Mouse (Mus musculus) C2C12 (cell line): ENCODE data around the gene Lmod1.

Source experiments
- CEBPB ChIP-seq: IDR thresholded peaks from one replicate; pipeline ENCODE4 v1.6.1; 2011; ENCODE audit warnings: low read depth, mild to moderate bottlenecking, control low read depth, moderate library complexity
- CTCF ChIP-seq: IDR thresholded peaks from one replicate; pipeline ENCODE4 v1.5.1; 2011; ENCODE audit not compliant: control insufficient read depth, insufficient read depth, insufficient read length
- FOSL1 ChIP-seq: IDR thresholded peaks from one replicate; pipeline ENCODE4 v1.8.0; 2011; ENCODE audit warnings: mild to moderate bottlenecking, low read length; ENCODE audit not compliant: poor library complexity, insufficient read depth, severe bottlenecking
- MAX ChIP-seq: IDR thresholded peaks from one replicate; pipeline ENCODE4 v1.6.1; 2011; ENCODE audit warnings: mild to moderate bottlenecking, control low read depth
- MYOD1 ChIP-seq: IDR thresholded peaks from one replicate; pipeline ENCODE4 v1.6.1; 2011; ENCODE audit warnings: low read depth; ENCODE audit not compliant: control insufficient read depth, insufficient read length
- MYOG ChIP-seq: IDR thresholded peaks from one replicate; pipeline ENCODE4 v1.6.1; 2011; ENCODE audit not compliant: control insufficient read depth, insufficient read length; ENCODE audit errors: extremely low read depth
- USF1 ChIP-seq: IDR thresholded peaks from one replicate; pipeline ENCODE4 v1.6.1; 2011; ENCODE audit warnings: low read depth, mild to moderate bottlenecking, control low read depth, moderate library complexity

DNA sequence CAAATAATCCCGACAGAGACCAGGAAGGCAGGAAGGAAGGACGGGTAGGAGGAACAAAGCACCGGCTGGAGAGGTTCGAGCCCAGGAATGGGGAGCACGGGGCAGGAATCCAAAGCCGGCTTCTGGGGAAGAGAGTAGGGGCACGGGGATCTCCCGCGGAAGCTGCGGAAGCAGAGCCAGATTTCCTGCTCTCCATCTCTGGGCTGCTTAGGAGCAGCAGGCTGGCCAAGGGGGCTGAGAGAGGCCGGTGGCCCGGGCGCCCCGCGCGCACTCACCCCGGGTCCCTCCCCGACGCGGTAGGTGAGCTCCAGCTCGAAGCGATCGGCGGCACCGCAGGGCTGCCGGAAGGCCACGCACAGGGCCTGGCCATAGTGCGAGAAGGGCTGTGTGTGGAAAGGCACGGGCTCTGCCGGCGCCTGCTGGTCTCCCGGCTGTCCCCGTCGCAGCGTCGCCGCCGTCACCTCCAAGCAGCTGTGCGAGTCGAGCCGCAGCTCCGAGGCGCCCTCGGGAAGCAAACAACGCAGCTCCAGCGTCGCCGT is 41.3 kb upstream of the Lmod1 start:
- no peak for TF ChIP-seq CTCF
- TF ChIP-seq FOSL1, result no peak
- TF ChIP-seq MAX, result no peak
- TF ChIP-seq USF1, result no peak
- TF ChIP-seq MYOD1, result no peak
- no peak for TF ChIP-seq CEBPB
- TF ChIP-seq MYOG, result no peak
